Mouse (Mus musculus): ENCODE measurements at regions not wholly inside any gene's neighbourhood (a gene's known extent, or its start where the extent isn't known, plus 50 kb on each side); places are given as distances from the start of the nearest gene placed in this dataset.

- no peaks in the 10 kb centered on the region for H3K4me1 ChIP-seq (replicated peaks)
- H3K4me3 ChIP-seq = no peak overlapping the region
- no peak overlapping the region for H3K27ac ChIP-seq
- no peaks in the 10 kb centered on the region for H3K27me3 ChIP-seq
- ATAC-seq (replicated peaks; ENCODE audit: insufficient number of reproducible peaks, insufficient read depth, low FRiP score, low read depth) = no peak
- no peaks in the 10 kb centered on the region for H3K36me3 ChIP-seq
- no peaks in the 10 kb centered on the region for H3K9me3 ChIP-seq (replicated peaks)
- no peak overlapping the region for H3K4me2 ChIP-seq
- no peak overlapping the region for H3K9ac ChIP-seq
- 81% methylated on average over 1 of the region's 1 CpGs for WGBS
Measured at GRCm38 (mm10) chr11:43952151-43952550, 51.1 kb upstream of the Adra1b start.

GRCm38 (mm10) chr11:43958241-43958975 lies 57.4 kb upstream of the Adra1b start:
- H3K36me3 ChIP-seq = no peaks in the 10 kb centered on the region
- ATAC-seq (replicated peaks; ENCODE audit: insufficient number of reproducible peaks, insufficient read depth, low FRiP score, low read depth) = no peak
- WGBS = 66% methylated on average over 3 of the region's 3 CpGs
- H3K27ac ChIP-seq = no peak overlapping the region
- no peak overlapping the region for H3K4me3 ChIP-seq
- H3K27me3 ChIP-seq = no peaks in the 10 kb centered on the region
- no peaks in the 10 kb centered on the region for H3K9me3 ChIP-seq (replicated peaks)
- H3K4me1 ChIP-seq (replicated peaks) = peaks cover 5% of the 10 kb centered on the region; the same call in 1 of the 2 replicates
- H3K4me2 ChIP-seq = no peak overlapping the region
- no peak overlapping the region for H3K9ac ChIP-seq

GRCm38 (mm10) chr11:43958976-43959315 lies 57.9 kb upstream of the Adra1b start:
- Histone ChIP-seq H3K9ac (no peak overlapping the region), H3K27me3 (no peaks in the 10 kb centered on the region), H3K9me3 (replicated peaks) (no peaks in the 10 kb centered on the region), H3K36me3 (no peaks in the 10 kb centered on the region), H3K27ac (no peak overlapping the region), H3K4me1 (replicated peaks) (peaks cover 5% of the 10 kb centered on the region; the same call in 1 of the 2 replicates), H3K4me3 (no peak overlapping the region), H3K4me2 (no peak overlapping the region)
- 13% methylated on average over 2 of the region's 2 CpGs for WGBS
- ATAC-seq (replicated peaks; ENCODE audit: insufficient number of reproducible peaks, insufficient read depth, low FRiP score, low read depth) = no peak

GRCm38 (mm10) chr11:43960348-43961105 lies 59.5 kb upstream of the Adra1b start:
- H3K4me3 ChIP-seq = no peak overlapping the region
- no peaks in the 10 kb centered on the region for H3K27me3 ChIP-seq
- no peak for ATAC-seq (replicated peaks; ENCODE audit: insufficient number of reproducible peaks, insufficient read depth, low FRiP score, low read depth)
- no peaks in the 10 kb centered on the region for H3K9me3 ChIP-seq (replicated peaks)
- H3K4me2 ChIP-seq = no peak overlapping the region
- peaks cover 5% of the 10 kb centered on the region; the same call in 1 of the 2 replicates for H3K4me1 ChIP-seq (replicated peaks)
- no peaks in the 10 kb centered on the region for H3K36me3 ChIP-seq
- H3K27ac ChIP-seq = no peak overlapping the region
- WGBS = 71% methylated on average over 5 of the region's 5 CpGs
- H3K9ac ChIP-seq = no peak overlapping the region

- Histone ChIP-seq H3K4me1 (replicated peaks) (peaks cover 5% of the 10 kb centered on the region; the same call in 1 of the 2 replicates), H3K9ac (no peak overlapping the region), H3K27ac (no peak overlapping the region), H3K4me2 (no peak overlapping the region), H3K9me3 (replicated peaks) (no peaks in the 10 kb centered on the region), H3K36me3 (no peaks in the 10 kb centered on the region), H3K4me3 (no peak overlapping the region), H3K27me3 (no peaks in the 10 kb centered on the region)
- WGBS = 66% methylated on average over 6 of the region's 6 CpGs
- no peak for ATAC-seq (replicated peaks; ENCODE audit: insufficient number of reproducible peaks, insufficient read depth, low FRiP score, low read depth)
Measured at GRCm38 (mm10) chr11:43961398-43962070, 60.5 kb upstream of the Adra1b start.

GRCm38 (mm10) chr11:43967764-43968163 lies 66.8 kb upstream of the Adra1b start:
- H3K36me3 ChIP-seq = no peaks in the 10 kb centered on the region
- no peak overlapping the region for H3K9ac ChIP-seq
- H3K4me2 ChIP-seq = no peak overlapping the region
- H3K27ac ChIP-seq = no peak overlapping the region
- H3K9me3 ChIP-seq (replicated peaks) = no peaks in the 10 kb centered on the region
- H3K27me3 ChIP-seq = no peaks in the 10 kb centered on the region
- no peak for ATAC-seq (replicated peaks; ENCODE audit: insufficient number of reproducible peaks, insufficient read depth, low FRiP score, low read depth)
- no peak overlapping the region for H3K4me3 ChIP-seq
- H3K4me1 ChIP-seq (replicated peaks) = no peaks in the 10 kb centered on the region
- 75% methylated on average over 1 of the region's 1 CpGs for WGBS

GRCm38 (mm10) chr11:43971886-43972285 lies 70.9 kb upstream of the Adra1b start:
- no peak overlapping the region for H3K9ac ChIP-seq
- ATAC-seq (replicated peaks; ENCODE audit: insufficient number of reproducible peaks, insufficient read depth, low FRiP score, low read depth) = no peak
- no peaks in the 10 kb centered on the region for H3K36me3 ChIP-seq
- H3K27me3 ChIP-seq = no peaks in the 10 kb centered on the region
- H3K9me3 ChIP-seq (replicated peaks) = no peaks in the 10 kb centered on the region
- no peak overlapping the region for H3K4me3 ChIP-seq
- no peak overlapping the region for H3K4me2 ChIP-seq
- 72% methylated on average over 3 of the region's 3 CpGs for WGBS
- H3K27ac ChIP-seq = no peak overlapping the region
- no peaks in the 10 kb centered on the region for H3K4me1 ChIP-seq (replicated peaks)

- H3K36me3 ChIP-seq = no peaks in the 10 kb centered on the region
- H3K9ac ChIP-seq = no peak overlapping the region
- no peak for ATAC-seq (replicated peaks; ENCODE audit: insufficient number of reproducible peaks, insufficient read depth, low FRiP score, low read depth)
- H3K4me3 ChIP-seq = no peak overlapping the region
- H3K4me1 ChIP-seq (replicated peaks) = no peaks in the 10 kb centered on the region
- H3K9me3 ChIP-seq (replicated peaks) = no peaks in the 10 kb centered on the region
- no peak overlapping the region for H3K27ac ChIP-seq
- no peak overlapping the region for H3K4me2 ChIP-seq
- WGBS = 41% methylated on average over 4 of the region's 4 CpGs
- H3K27me3 ChIP-seq = no peaks in the 10 kb centered on the region
Measured at GRCm38 (mm10) chr11:43976024-43976423, 75.0 kb upstream of the Adra1b start.

GRCm38 (mm10) chr11:43979406-43979805 lies 78.4 kb upstream of the Adra1b start:
- Histone ChIP-seq H3K27me3 (no peaks in the 10 kb centered on the region), H3K4me2 (no peak overlapping the region), H3K4me1 (replicated peaks) (no peaks in the 10 kb centered on the region), H3K36me3 (no peaks in the 10 kb centered on the region), H3K9me3 (replicated peaks) (no peaks in the 10 kb centered on the region), H3K9ac (no peak overlapping the region), H3K4me3 (no peak overlapping the region), H3K27ac (no peak overlapping the region)
- ATAC-seq (replicated peaks; ENCODE audit: insufficient number of reproducible peaks, insufficient read depth, low FRiP score, low read depth) = no peak
- WGBS = 78% methylated on average over 7 of the region's 7 CpGs

GRCm38 (mm10) chr11:43980444-43980843 lies 79.4 kb upstream of the Adra1b start:
- Histone ChIP-seq H3K4me3 (no peak overlapping the region), H3K4me2 (no peak overlapping the region), H3K27ac (no peak overlapping the region), H3K4me1 (replicated peaks) (no peaks in the 10 kb centered on the region), H3K36me3 (no peaks in the 10 kb centered on the region), H3K9me3 (replicated peaks) (no peaks in the 10 kb centered on the region), H3K27me3 (no peaks in the 10 kb centered on the region), H3K9ac (no peak overlapping the region)
- 85% methylated on average over 4 of the region's 4 CpGs for WGBS
- ATAC-seq (replicated peaks; ENCODE audit: insufficient number of reproducible peaks, insufficient read depth, low FRiP score, low read depth) = no peak

GRCm38 (mm10) chr11:43989911-43990430 lies 89.0 kb upstream of the Adra1b start:
- Histone ChIP-seq H3K36me3 (no peaks in the 10 kb centered on the region), H3K4me2 (no peak overlapping the region), H3K9ac (no peak overlapping the region), H3K27ac (no peak overlapping the region), H3K4me1 (replicated peaks) (no peaks in the 10 kb centered on the region), H3K9me3 (replicated peaks) (no peaks in the 10 kb centered on the region), H3K4me3 (no peak overlapping the region), H3K27me3 (no peaks in the 10 kb centered on the region)
- WGBS = 67% methylated on average over 1 of the region's 1 CpGs
- ATAC-seq (replicated peaks; ENCODE audit: insufficient number of reproducible peaks, insufficient read depth, low FRiP score, low read depth) = no peak
